Mouse (Mus musculus): ENCODE data around the gene Baz2a. TPM values are rescaled to one million over a fixed set of nuclear protein-coding genes. Genes with fewer than 3 reads are reported as not detected.
A peak's percentile ranks its signal among the peaks of the same experiment; 100 is the strongest.
"Not testable (repeated sequence)": the region's sequence is repeated elsewhere in the genome, so short reads cannot be mapped to it uniquely, and the experiment has no call there.

The Baz2a gene
- polyA plus RNA-seq, 1 experiment from 2014 or later: 11.4 TPM

- 2% methylated on average over 5 of the region's 5 CpGs for WGBS
- H3K4me2 ChIP-seq (ENCODE audit: low read depth, low read length): peak overlapping the region; percentile 37
- no peaks in the 10 kb centered on the region for H3K36me3 ChIP-seq (ENCODE audit: control insufficient read depth, insufficient read depth, low read length)
- H3K27me3 ChIP-seq (ENCODE audit: control insufficient read depth, insufficient read depth, low read depth, low read length): no peaks in the 10 kb centered on the region
- ATAC-seq (ENCODE audit: low read depth): peak; percentile 98
- H3K4me3 ChIP-seq (ENCODE audit: low read length): peak overlapping the region; percentile 25
- peak overlapping the region; percentile 40 for H3K9ac ChIP-seq (ENCODE audit: low read length)
- H3K9me3 ChIP-seq (ENCODE audit: control insufficient read depth, low read length): no peaks in the 10 kb centered on the region
- H3K4me1 ChIP-seq (replicated peaks; ENCODE audit: control insufficient read depth, insufficient read depth, low read length): peaks cover 12% of the 10 kb centered on the region
- peak overlapping the region; percentile 88 for H3K27ac ChIP-seq (ENCODE audit: low read length)
Measured at GRCm38 (mm10) chr10:128149592-128149991, 58.2 kb downstream of the Baz2a start.

- H3K27me3 ChIP-seq (ENCODE audit: control insufficient read depth, insufficient read depth, low read depth, low read length): no peaks in the 10 kb centered on the region
- 73% methylated on average over 14 of the region's 14 CpGs for WGBS
- H3K4me1 ChIP-seq (replicated peaks; ENCODE audit: control insufficient read depth, insufficient read depth, low read length): peaks cover 12% of the 10 kb centered on the region
- H3K27ac ChIP-seq (ENCODE audit: low read length): no peak overlapping the region
- no peak overlapping the region for H3K4me3 ChIP-seq (ENCODE audit: low read length)
- no peaks in the 10 kb centered on the region for H3K36me3 ChIP-seq (ENCODE audit: control insufficient read depth, insufficient read depth, low read length)
- no peak overlapping the region for H3K4me2 ChIP-seq (ENCODE audit: low read depth, low read length)
- ATAC-seq (ENCODE audit: low read depth): no peak
- H3K9ac ChIP-seq (ENCODE audit: low read length): no peak overlapping the region
- no peaks in the 10 kb centered on the region for H3K9me3 ChIP-seq (ENCODE audit: control insufficient read depth, low read length)
Measured at GRCm38 (mm10) chr10:128150941-128151340, 59.6 kb downstream of the Baz2a start.

- Histone ChIP-seq H3K4me3 (ENCODE audit: low read length) (no peak overlapping the region), H3K9ac (ENCODE audit: low read length) (no peak overlapping the region), H3K27me3 (ENCODE audit: control insufficient read depth, insufficient read depth, low read depth, low read length) (no peaks in the 10 kb centered on the region), H3K4me2 (ENCODE audit: low read depth, low read length) (no peak overlapping the region), H3K9me3 (ENCODE audit: control insufficient read depth, low read length) (no peaks in the 10 kb centered on the region), H3K4me1 (replicated peaks; ENCODE audit: control insufficient read depth, insufficient read depth, low read length) (peaks cover 10% of the 10 kb centered on the region), H3K27ac (ENCODE audit: low read length) (no peak overlapping the region), H3K36me3 (ENCODE audit: control insufficient read depth, insufficient read depth, low read length) (no peaks in the 10 kb centered on the region)
- 62% methylated on average over 3 of the region's 3 CpGs for WGBS
- no peak for ATAC-seq (ENCODE audit: low read depth)
Measured at GRCm38 (mm10) chr10:128153978-128154377, 62.6 kb downstream of the Baz2a start.

GRCm38 (mm10) chr10:128165726-128166125 lies 74.3 kb downstream of the Baz2a start:
- not testable (repeated sequence) for H3K4me2 ChIP-seq (ENCODE audit: low read depth, low read length); ATAC-seq (ENCODE audit: low read depth)
- 83% methylated on average over 1 of the region's 3 CpGs for WGBS

GRCm38 (mm10) chr10:128167091-128167490 lies 75.7 kb downstream of the Baz2a start:
- Histone ChIP-seq H3K9ac (ENCODE audit: low read length) (no peak overlapping the region; the same call in 1 of the 2 replicates), H3K9me3 (ENCODE audit: control insufficient read depth, low read length) (no peaks in the 10 kb centered on the region), H3K27me3 (ENCODE audit: control insufficient read depth, insufficient read depth, low read depth, low read length) (no peaks in the 10 kb centered on the region), H3K4me3 (ENCODE audit: low read length) (no peak overlapping the region), H3K27ac (ENCODE audit: low read length) (peak overlapping the region; percentile 28), H3K4me2 (ENCODE audit: low read depth, low read length) (no peak overlapping the region), H3K4me1 (replicated peaks; ENCODE audit: control insufficient read depth, insufficient read depth, low read length) (peaks cover 7% of the 10 kb centered on the region; the same call in 1 of the 2 replicates), H3K36me3 (ENCODE audit: control insufficient read depth, insufficient read depth, low read length) (no peaks in the 10 kb centered on the region)
- WGBS: 39% methylated on average over 6 of the region's 6 CpGs
- ATAC-seq (ENCODE audit: low read depth): peak; percentile 31; the same call in 1 of the 2 replicates

More at GRCm38 (mm10) chr10:128165726-128166125, 74.3 kb downstream of the Baz2a start:
- not testable (repeated sequence) for H3K27ac ChIP-seq (ENCODE audit: low read length); H3K4me1 ChIP-seq (replicated peaks; ENCODE audit: control insufficient read depth, insufficient read depth, low read length); H3K36me3 ChIP-seq (ENCODE audit: control insufficient read depth, insufficient read depth, low read length); H3K9ac ChIP-seq (ENCODE audit: low read length); H3K9me3 ChIP-seq (ENCODE audit: control insufficient read depth, low read length); H3K4me3 ChIP-seq (ENCODE audit: low read length); H3K27me3 ChIP-seq (ENCODE audit: control insufficient read depth, insufficient read depth, low read depth, low read length)

- not testable (repeated sequence) for H3K27me3 ChIP-seq (ENCODE audit: control insufficient read depth, insufficient read depth, low read depth, low read length); H3K4me3 ChIP-seq (ENCODE audit: low read length); H3K4me2 ChIP-seq (ENCODE audit: low read depth, low read length); H3K9ac ChIP-seq (ENCODE audit: low read length); H3K36me3 ChIP-seq (ENCODE audit: control insufficient read depth, insufficient read depth, low read length); ATAC-seq (ENCODE audit: low read depth); H3K27ac ChIP-seq (ENCODE audit: low read length); H3K9me3 ChIP-seq (ENCODE audit: control insufficient read depth, low read length)
- H3K4me1 ChIP-seq (replicated peaks; ENCODE audit: control insufficient read depth, insufficient read depth, low read length): peaks cover 18% of the 10 kb centered on the region
- 96% methylated on average over 9 of the region's 10 CpGs for WGBS
Measured at GRCm38 (mm10) chr10:128171348-128171747, 80.0 kb downstream of the Baz2a start.

GRCm38 (mm10) chr10:128175302-128175701 lies 83.9 kb downstream of the Baz2a start:
- Histone ChIP-seq H3K4me2 (ENCODE audit: low read depth, low read length) (peak overlapping the region; percentile 64), H3K27ac (ENCODE audit: low read length) (peak overlapping the region; percentile 96), H3K9me3 (ENCODE audit: control insufficient read depth, low read length) (no peaks in the 10 kb centered on the region), H3K4me1 (replicated peaks; ENCODE audit: control insufficient read depth, insufficient read depth, low read length) (peaks cover 22% of the 10 kb centered on the region), H3K9ac (ENCODE audit: low read length) (peak overlapping the region; percentile 74), H3K27me3 (ENCODE audit: control insufficient read depth, insufficient read depth, low read depth, low read length) (no peaks in the 10 kb centered on the region), H3K36me3 (ENCODE audit: control insufficient read depth, insufficient read depth, low read length) (no peaks in the 10 kb centered on the region), H3K4me3 (ENCODE audit: low read length) (peak overlapping the region; percentile 67)
- ATAC-seq (ENCODE audit: low read depth): 0 out of 2 replicates have a peak, but pooled peaks have one; percentile 13
- 6% methylated on average over 3 of the region's 3 CpGs for WGBS

GRCm38 (mm10) chr10:128175996-128176755 lies 84.8 kb downstream of the Baz2a start:
- peak overlapping the region; percentile 67 for H3K4me3 ChIP-seq (ENCODE audit: low read length)
- H3K36me3 ChIP-seq (ENCODE audit: control insufficient read depth, insufficient read depth, low read length): no peaks in the 10 kb centered on the region
- WGBS: under 1% methylated on average over 17 of the region's 17 CpGs
- peak overlapping the region; percentile 64 for H3K4me2 ChIP-seq (ENCODE audit: low read depth, low read length)
- peak overlapping the region; percentile 96 for H3K27ac ChIP-seq (ENCODE audit: low read length)
- H3K27me3 ChIP-seq (ENCODE audit: control insufficient read depth, insufficient read depth, low read depth, low read length): no peaks in the 10 kb centered on the region
- no peaks in the 10 kb centered on the region for H3K9me3 ChIP-seq (ENCODE audit: control insufficient read depth, low read length)
- H3K9ac ChIP-seq (ENCODE audit: low read length): peak overlapping the region; percentile 74
- peak; percentile 95 for ATAC-seq (ENCODE audit: low read depth)
- H3K4me1 ChIP-seq (replicated peaks; ENCODE audit: control insufficient read depth, insufficient read depth, low read length): peaks cover 22% of the 10 kb centered on the region

GRCm38 (mm10) chr10:128177316-128177715 lies 85.9 kb downstream of the Baz2a start:
- no peaks in the 10 kb centered on the region for H3K36me3 ChIP-seq (ENCODE audit: control insufficient read depth, insufficient read depth, low read length)
- WGBS: 88% methylated on average over 4 of the region's 4 CpGs
- H3K9ac ChIP-seq (ENCODE audit: low read length): no peak overlapping the region
- no peaks in the 10 kb centered on the region for H3K27me3 ChIP-seq (ENCODE audit: control insufficient read depth, insufficient read depth, low read depth, low read length)
- no peak overlapping the region for H3K27ac ChIP-seq (ENCODE audit: low read length)
- H3K9me3 ChIP-seq (ENCODE audit: control insufficient read depth, low read length): no peaks in the 10 kb centered on the region
- no peak overlapping the region for H3K4me2 ChIP-seq (ENCODE audit: low read depth, low read length)
- H3K4me1 ChIP-seq (replicated peaks; ENCODE audit: control insufficient read depth, insufficient read depth, low read length): peaks cover 22% of the 10 kb centered on the region
- no peak for ATAC-seq (ENCODE audit: low read depth)
- no peak overlapping the region for H3K4me3 ChIP-seq (ENCODE audit: low read length)
